Mouse (Mus musculus) heart, embryonic 14.5 days (tissue): ENCODE data around the gene Ly6c2. TPM values are rescaled to one million over a fixed set of nuclear protein-coding genes. Genes with fewer than 3 reads are reported as not detected.
"Not testable (repeated sequence)": the region's sequence is repeated elsewhere in the genome, so short reads cannot be mapped to it uniquely, and the experiment has no call there.

ENCODE experiments used
- ATAC-seq: fragments of 200-750 bp; cut with Nextera tagmentation; 2 replicates; pipeline ENCODE4 v1.8.0; 2017; ENCODE audit warnings: low read depth, moderate TSS enrichment; ENCODE audit not compliant: insufficient number of reproducible peaks, insufficient read depth, low FRiP score
- H3K27ac ChIP-seq, 2 experiments: fragments of 200-500 bp in 1 of 2; fragments of 300-500 bp in 1 of 2; sonication (generic) in 1 of 2; replicated peaks in 1 of 2; 2 replicates each; pipeline ENCODE4 v1.5.1; 2012 to 2014; ENCODE audit warnings: low read depth in 2 of 2, low read length in 2 of 2, control low read depth in 1 of 2, mild to moderate bottlenecking in 1 of 2, mixed read lengths in 1 of 2; ENCODE audit not compliant: control insufficient read depth in 1 of 2, insufficient read depth in 1 of 2
- H3K27me3 ChIP-seq: fragments of 300-500 bp; sonication (generic); 2 replicates; pipeline ENCODE4 v1.6.1; 2014; ENCODE audit warnings: mild to moderate bottlenecking, low read length, control low read depth; ENCODE audit not compliant: control insufficient read depth, insufficient read depth
- H3K36me3 ChIP-seq: fragments of 300-500 bp; sonication (generic); 2 replicates; pipeline ENCODE4 v1.6.1; 2014; ENCODE audit warnings: mild to moderate bottlenecking, control low read depth, low read length, mixed read lengths; ENCODE audit not compliant: control insufficient read depth, insufficient read depth
- H3K4me1 ChIP-seq, 2 experiments: fragments of 200-500 bp in 1 of 2; fragments of 300-500 bp in 1 of 2; sonication (generic) in 1 of 2; 2 replicates each; pipeline ENCODE4 v1.6.1; 2012 to 2014; ENCODE audit warnings: low read length in 2 of 2, control low read depth in 1 of 2, mixed read lengths in 1 of 2; ENCODE audit not compliant: control insufficient read depth in 2 of 2, insufficient read depth in 2 of 2
- H3K4me2 ChIP-seq: fragments of 300-500 bp; sonication (generic); 2 replicates; pipeline ENCODE4 v1.6.1; 2014; ENCODE audit warnings: mild to moderate bottlenecking, low read length
- H3K4me3 ChIP-seq, 2 experiments: fragments of 200-500 bp in 1 of 2; fragments of 300-500 bp in 1 of 2; sonication (generic) in 1 of 2; 2 replicates each; pipeline ENCODE4 v1.5.1; 2012 to 2014; ENCODE audit warnings: low read length in 2 of 2, mild to moderate bottlenecking in 2 of 2, control low read depth in 1 of 2, low read depth in 1 of 2, moderate library complexity in 1 of 2; ENCODE audit not compliant: control insufficient read depth in 1 of 2, insufficient read depth in 1 of 2
- H3K9ac ChIP-seq: fragments of 300-500 bp; sonication (generic); 2 replicates; pipeline ENCODE4 v1.6.1; 2014; ENCODE audit warnings: mild to moderate bottlenecking, low read length
- H3K9me3 ChIP-seq: fragments of 300-500 bp; sonication (generic); 2 replicates; pipeline ENCODE4 v1.6.1; 2016; ENCODE audit warnings: low read length, control low read depth; ENCODE audit not compliant: control insufficient read depth
- WGBS: fragments of 180-500 bp; shearing (Covaris S2); extraction: QIAGEN DNeasy Blood & Tissue Kit; methylation state at CpG from one replicate; pipeline ENCODE4 v1.1.7; 2014; 5-methylcytosine and 5-hydroxymethylcytosine counted together
- polyA plus RNA-seq: library from polyadenylated mRNA; unstranded; fragments of >200 nt; fragmentation: Nextera tagmentation; extraction: Ambion mirVana; gene quantifications from 2 replicates; pipeline ENCODE4 v1.2.1, GENCODE M21; 2014

The Ly6c2 gene
- polyA plus RNA-seq, 1 experiment from 2014 or later: 0.96 TPM

- not testable (repeated sequence) for H3K27me3 ChIP-seq, H3K4me2 ChIP-seq, H3K4me3 ChIP-seq, H3K36me3 ChIP-seq, ATAC-seq, H3K27ac ChIP-seq, H3K9me3 ChIP-seq, H3K4me1 ChIP-seq, H3K9ac ChIP-seq
- WGBS: 3% methylated on average over 2 of the region's 2 CpGs
Measured at GRCm38 (mm10) chr15:75088041-75088440, 23.7 kb downstream of the Ly6c2 start.

GRCm38 (mm10) chr15:75069965-75070364 is 41.8 kb downstream of the Ly6c2 start:
- no peaks in the 10 kb centered on the region for H3K36me3 ChIP-seq
- ATAC-seq: no peak
- no peak overlapping the region for H3K4me3 ChIP-seq
- H3K27ac ChIP-seq: no peak overlapping the region
- 84% methylated on average over 4 of the region's 4 CpGs for WGBS
- no peak overlapping the region for H3K4me2 ChIP-seq
- no peaks in the 10 kb centered on the region for H3K4me1 ChIP-seq
- no peaks in the 10 kb centered on the region for H3K27me3 ChIP-seq
- no peaks in the 10 kb centered on the region for H3K9me3 ChIP-seq
- no peak overlapping the region for H3K9ac ChIP-seq

GRCm38 (mm10) chr15:75062030-75062574 is 49.7 kb downstream of the Ly6c2 start:
- not testable (repeated sequence) for ATAC-seq, H3K9me3 ChIP-seq, H3K9ac ChIP-seq, H3K27ac ChIP-seq, H3K36me3 ChIP-seq, H3K4me1 ChIP-seq, H3K4me3 ChIP-seq, H3K27me3 ChIP-seq, H3K4me2 ChIP-seq
- 24% methylated on average over 6 of the region's 6 CpGs for WGBS

GRCm38 (mm10) chr15:75060505-75060904 is 51.3 kb downstream of the Ly6c2 start:
- H3K27ac ChIP-seq: no peak overlapping the region
- H3K4me2 ChIP-seq: no peak overlapping the region
- H3K4me3 ChIP-seq: no peak overlapping the region
- H3K4me1 ChIP-seq: no peaks in the 10 kb centered on the region
- no peaks in the 10 kb centered on the region for H3K27me3 ChIP-seq
- H3K9me3 ChIP-seq: no peaks in the 10 kb centered on the region
- ATAC-seq: no peak
- no peak overlapping the region for H3K9ac ChIP-seq
- no peaks in the 10 kb centered on the region for H3K36me3 ChIP-seq

Other genes starting within 250 kb of the Ly6c2 start
- gene 2010109I03Rik, start 214.9 kb downstream of the Ly6c2 start, polyA plus RNA-seq: not detected in 2 replicates
- gene Ly6i, start 128.5 kb downstream of the Ly6c2 start, polyA plus RNA-seq: not detected in 2 replicates
- gene Ly6a, start 113.9 kb downstream of the Ly6c2 start, polyA plus RNA-seq: 2.2 and 3.2 TPM in 2 replicates
- gene Ly6c1, start 63.1 kb downstream of the Ly6c2 start, polyA plus RNA-seq: 4.5 and 5.0 TPM in 2 replicates
- gene Ly6g, start 43.3 kb upstream of the Ly6c2 start, polyA plus RNA-seq: not detected in 2 replicates
- gene BC025446, start 104.4 kb upstream of the Ly6c2 start, polyA plus RNA-seq: not detected in 2 replicates
- not detected in 2 replicates for gene Ly6f, start 156.5 kb upstream of the Ly6c2 start, polyA plus RNA-seq